Mouse (Mus musculus) kidney, postnatal 0 days (tissue): ENCODE measurements around the gene H2afv. TPM values are rescaled to one million over a fixed set of nuclear protein-coding genes. Genes with fewer than 3 reads are reported as not detected.
"Not testable (repeated sequence)": the region's sequence is repeated elsewhere in the genome, so short reads cannot be mapped to it uniquely, and the experiment has no call there.

Source experiments
- ATAC-seq: fragments of 200-750 bp; cut with Nextera tagmentation; replicated peaks from 2 replicates; pipeline ENCODE4 v1.8.0; 2017; ENCODE audit warnings: low read depth, moderate number of reproducible peaks, moderate TSS enrichment, moderate library complexity; ENCODE audit not compliant: low FRiP score
- DNase-seq: peaks from one replicate; pipeline ENCODE4 v3.0.0-alpha.2; 2016; ENCODE audit warnings: low spot score
- H3K27ac ChIP-seq: fragments of 300-500 bp; sonication (generic); 2 replicates; pipeline ENCODE4 v1.5.1; 2014; ENCODE audit warnings: mild to moderate bottlenecking
- H3K27me3 ChIP-seq: fragments of 300-500 bp; sonication (generic); 2 replicates; pipeline ENCODE4 v1.6.1; 2014; ENCODE audit warnings: low read length, mixed read lengths; ENCODE audit not compliant: insufficient read depth
- H3K36me3 ChIP-seq: fragments of 300-500 bp; sonication (generic); 2 replicates; pipeline ENCODE4 v1.6.1; 2014; ENCODE audit warnings: low read length, mixed read lengths; ENCODE audit not compliant: insufficient read depth
- H3K4me1 ChIP-seq: fragments of 300-500 bp; sonication (generic); replicated peaks from 2 replicates; pipeline ENCODE4 v1.6.1; 2014; ENCODE audit warnings: antibody characterized with exemption, low read length, mixed read lengths; ENCODE audit not compliant: insufficient read depth
- H3K4me2 ChIP-seq: fragments of 300-500 bp; sonication (generic); 2 replicates; pipeline ENCODE4 v1.6.1; 2014; ENCODE audit warnings: mild to moderate bottlenecking, low read length, moderate library complexity, mixed read lengths
- H3K4me3 ChIP-seq: fragments of 300-500 bp; sonication (generic); replicated peaks from 2 replicates; pipeline ENCODE4 v1.5.1; 2014; ENCODE audit warnings: low read depth, low read length
- H3K9ac ChIP-seq: fragments of 300-500 bp; sonication (generic); 2 replicates; pipeline ENCODE4 v1.6.1; 2014; ENCODE audit warnings: low read depth, low read length
- H3K9me3 ChIP-seq: fragments of 300-500 bp; sonication (generic); replicated peaks from 2 replicates; pipeline ENCODE4 v1.6.1; 2016; ENCODE audit warnings: low read length, inconsistent platforms, mixed read lengths
- CTCF ChIP-seq: IDR thresholded peaks from 2 replicates; pipeline ENCODE4 v1.5.1; 2016; ENCODE audit warnings: antibody characterized with exemption, low read depth, mild to moderate bottlenecking, moderate library complexity
- WGBS: fragments of 180-500 bp; shearing (Covaris S2); extraction: QIAGEN DNeasy Blood & Tissue Kit; methylation state at CpG from one replicate; pipeline ENCODE4 v1.1.7; 2014; 5-methylcytosine and 5-hydroxymethylcytosine counted together
- polyA plus RNA-seq: library from polyadenylated mRNA; unstranded; fragments of >200 nt; fragmentation: Nextera tagmentation; extraction: Ambion mirVana; gene quantifications from 2 replicates; pipeline ENCODE4 v1.2.1, GENCODE M21; 2015

H2afv gene
- polyA plus RNA-seq, 1 experiment from 2014 or later, result 458 TPM

DNA sequence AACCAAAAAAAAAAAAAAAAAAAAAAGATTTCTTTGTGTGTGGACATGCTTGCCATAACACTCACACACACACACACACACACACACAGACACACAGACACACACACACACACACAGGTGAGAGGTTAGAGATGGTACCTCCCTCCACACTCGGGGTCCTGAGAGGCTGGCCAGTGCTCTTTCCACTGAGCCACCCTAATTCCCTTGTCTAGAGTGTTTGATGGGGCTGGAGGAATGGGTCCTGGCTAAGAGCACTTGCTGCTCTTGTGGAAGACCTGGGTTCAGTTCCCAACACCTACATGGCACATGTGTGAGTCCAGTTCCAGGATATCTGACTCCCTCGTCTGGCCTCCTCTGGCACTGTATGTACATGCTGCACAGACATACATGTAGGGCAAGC lies 6.6 kb downstream of the H2afv start:
- no peaks in the 10 kb centered on the region for H3K9me3 ChIP-seq
- no peak overlapping the region for H3K27ac ChIP-seq
- ATAC-seq, result no peak
- no peak for DNase-seq
- H3K27me3 ChIP-seq, result no peaks in the 10 kb centered on the region
- no peak overlapping the region for H3K4me2 ChIP-seq
- no peak overlapping the region for H3K9ac ChIP-seq
- no peaks in the 10 kb centered on the region for H3K4me1 ChIP-seq
- H3K4me3 ChIP-seq, result no peak overlapping the region
- TF ChIP-seq CTCF, result no peak
- 98% methylated on average over 2 of the region's 2 CpGs for WGBS
- H3K36me3 ChIP-seq, result peaks cover 21% of the 10 kb centered on the region

DNA sequence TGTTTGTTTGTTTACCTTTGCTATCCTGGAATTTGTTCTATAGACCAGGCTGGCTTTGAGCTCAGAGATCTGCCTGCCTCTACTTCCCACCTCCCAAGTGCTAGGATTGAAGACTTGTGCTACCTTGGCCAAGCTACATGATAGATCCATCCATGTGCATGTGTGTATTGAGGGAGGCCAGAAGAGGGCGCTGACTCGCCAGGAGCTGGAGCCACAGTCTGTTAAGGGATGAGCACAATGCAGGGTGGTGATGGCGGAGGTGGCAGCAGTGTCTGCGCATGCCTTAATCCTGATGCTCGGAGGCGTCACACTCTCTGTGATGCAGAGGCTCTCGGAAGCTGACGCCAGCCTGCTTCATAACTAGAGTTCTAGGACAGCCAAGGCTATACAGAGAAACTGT lies 7.8 kb downstream of the H2afv start:
- no peaks in the 10 kb centered on the region for H3K9me3 ChIP-seq
- peak; percentile 53 for DNase-seq
- TF ChIP-seq CTCF, result peak; percentile 74
- H3K36me3 ChIP-seq, result peaks cover 25% of the 10 kb centered on the region
- H3K4me1 ChIP-seq, result no peaks in the 10 kb centered on the region
- H3K9ac ChIP-seq, result no peak overlapping the region
- no peak overlapping the region for H3K4me3 ChIP-seq
- no peaks in the 10 kb centered on the region for H3K27me3 ChIP-seq
- 78% methylated on average over 8 of the region's 8 CpGs for WGBS
- ATAC-seq, result 0 out of 2 replicates have a peak, but pooled peaks have one; percentile 40
- no peak overlapping the region for H3K4me2 ChIP-seq
- no peak overlapping the region for H3K27ac ChIP-seq

DNA sequence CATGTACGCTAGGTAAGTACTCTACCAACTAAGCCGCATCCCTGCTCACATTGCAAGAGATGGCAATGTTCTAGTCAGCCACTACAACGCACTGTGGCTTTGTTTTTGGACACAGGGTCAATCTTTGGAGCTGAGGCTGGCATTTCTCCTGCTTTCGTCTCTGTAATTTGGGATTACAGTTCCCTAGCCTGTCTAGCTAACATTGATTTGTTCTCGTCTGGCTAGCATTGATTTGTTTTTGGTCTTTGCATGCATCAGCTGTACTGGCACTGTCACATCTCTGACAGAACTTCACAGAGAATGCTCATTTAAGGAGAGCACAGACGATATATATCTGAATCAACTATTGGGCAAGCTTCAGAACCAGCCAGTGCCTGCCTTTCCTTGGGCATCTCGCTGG lies 14.1 kb downstream of the H2afv start:
- Histone ChIP-seq H3K27me3 (no peaks in the 10 kb centered on the region), H3K4me2 (no peak overlapping the region), H3K4me3 (no peak overlapping the region), H3K9me3 (no peaks in the 10 kb centered on the region), H3K4me1 (no peaks in the 10 kb centered on the region), H3K36me3 (peaks cover 50% of the 10 kb centered on the region), H3K9ac (no peak overlapping the region), H3K27ac (no peak overlapping the region)
- no peak for DNase-seq
- 91% methylated on average over 7 of the region's 7 CpGs for WGBS
- no peak for TF ChIP-seq CTCF
- ATAC-seq, result no peak

DNA sequence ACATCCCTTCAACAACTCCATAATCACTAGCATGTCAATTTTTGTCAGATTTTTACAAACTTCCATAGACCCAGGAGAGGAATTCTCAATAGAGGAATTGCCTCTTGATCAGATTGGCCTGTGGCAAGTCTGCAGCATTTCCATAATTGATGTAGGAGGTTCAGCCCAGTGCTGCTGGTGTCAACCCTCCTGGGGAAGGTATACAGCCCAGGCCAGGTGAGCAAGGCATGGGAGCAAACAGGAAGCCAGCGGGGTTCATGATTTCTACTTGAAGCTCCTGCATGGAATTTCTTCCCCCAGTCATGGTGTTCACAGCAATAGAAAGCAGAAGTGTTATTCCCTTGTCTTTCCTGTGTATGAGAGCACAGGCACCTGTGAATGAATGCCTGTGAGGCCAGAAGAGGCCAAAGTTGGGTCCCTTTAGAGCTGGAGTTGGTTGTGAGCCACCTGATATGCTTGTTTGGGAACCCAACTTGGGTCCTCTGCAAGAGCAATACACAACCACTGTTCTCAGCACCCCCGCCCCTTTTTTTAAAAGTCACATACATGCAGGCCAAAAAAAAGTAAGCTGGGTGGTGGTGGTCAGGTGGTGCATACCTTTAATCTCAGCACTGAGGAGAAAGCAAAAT lies 23.4 kb downstream of the H2afv start:
- no peak for ATAC-seq
- no peak for TF ChIP-seq CTCF
- Histone ChIP-seq H3K4me2 (no peak overlapping the region), H3K9ac (no peak overlapping the region), H3K4me1 (peaks cover 11% of the 10 kb centered on the region), H3K27me3 (no peaks in the 10 kb centered on the region), H3K27ac (peak overlapping the region; percentile 50; the same call in 1 of the 2 replicates), H3K4me3 (no peak overlapping the region), H3K36me3 (peaks cover 48% of the 10 kb centered on the region), H3K9me3 (no peaks in the 10 kb centered on the region)
- 80% methylated on average over 2 of the region's 2 CpGs for WGBS
- no peak for DNase-seq

DNA sequence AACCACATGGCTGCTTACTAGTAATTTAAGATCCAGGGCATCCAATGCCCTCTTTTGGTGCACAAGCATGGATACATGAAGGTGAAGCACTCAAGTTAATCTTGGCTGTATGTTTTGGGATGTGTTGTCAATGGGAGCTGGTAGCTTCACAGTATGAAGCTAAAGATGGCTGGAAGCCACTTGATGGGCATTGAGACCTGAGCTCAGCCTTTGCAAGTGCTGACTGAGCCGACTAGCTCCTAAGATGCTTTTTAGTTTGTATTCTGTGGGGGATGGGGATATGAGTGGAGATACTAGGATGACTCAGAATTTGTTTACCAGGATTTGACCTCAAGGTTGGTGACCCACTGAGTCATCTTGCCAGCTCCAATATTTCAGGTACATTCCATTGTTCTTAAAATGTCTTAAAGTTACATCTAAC lies 23.9 kb downstream of the H2afv start:
- Histone ChIP-seq H3K36me3 (peaks cover 45% of the 10 kb centered on the region), H3K4me3 (no peak overlapping the region), H3K27ac (no peak overlapping the region), H3K4me2 (no peak overlapping the region), H3K9me3 (no peaks in the 10 kb centered on the region), H3K27me3 (no peaks in the 10 kb centered on the region), H3K9ac (no peak overlapping the region), H3K4me1 (peaks cover 11% of the 10 kb centered on the region)
- no peak for TF ChIP-seq CTCF
- WGBS, result 22% methylated on average over 1 of the region's 1 CpGs
- DNase-seq, result no peak
- ATAC-seq, result no peak

DNA sequence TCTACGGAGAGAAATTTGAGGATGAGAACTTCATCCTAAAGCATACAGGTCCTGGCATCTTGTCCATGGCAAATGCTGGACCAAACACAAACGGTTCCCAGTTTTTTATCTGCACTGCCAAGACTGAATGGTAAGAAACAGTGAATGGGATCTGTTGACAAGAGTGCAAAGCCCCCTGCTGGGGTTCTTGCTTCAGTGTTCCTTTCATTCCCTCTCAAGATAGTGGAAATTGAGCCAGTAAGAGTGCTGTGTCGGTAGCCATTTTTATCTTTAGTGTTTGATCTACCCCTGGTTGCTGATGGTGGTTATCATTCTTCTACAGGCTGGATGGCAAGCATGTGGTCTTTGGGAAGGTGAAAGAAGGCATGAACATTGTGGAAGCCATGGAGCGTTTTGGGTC lies 25.1 kb downstream of the H2afv start:
- not testable (repeated sequence) for DNase-seq, H3K27me3 ChIP-seq, H3K4me3 ChIP-seq, ATAC-seq, H3K27ac ChIP-seq, H3K9me3 ChIP-seq, H3K4me2 ChIP-seq, H3K9ac ChIP-seq
- peaks cover 11% of the 10 kb centered on the region for H3K4me1 ChIP-seq
- 66% methylated on average over 4 of the region's 4 CpGs for WGBS
- peaks cover 38% of the 10 kb centered on the region for H3K36me3 ChIP-seq

DNA sequence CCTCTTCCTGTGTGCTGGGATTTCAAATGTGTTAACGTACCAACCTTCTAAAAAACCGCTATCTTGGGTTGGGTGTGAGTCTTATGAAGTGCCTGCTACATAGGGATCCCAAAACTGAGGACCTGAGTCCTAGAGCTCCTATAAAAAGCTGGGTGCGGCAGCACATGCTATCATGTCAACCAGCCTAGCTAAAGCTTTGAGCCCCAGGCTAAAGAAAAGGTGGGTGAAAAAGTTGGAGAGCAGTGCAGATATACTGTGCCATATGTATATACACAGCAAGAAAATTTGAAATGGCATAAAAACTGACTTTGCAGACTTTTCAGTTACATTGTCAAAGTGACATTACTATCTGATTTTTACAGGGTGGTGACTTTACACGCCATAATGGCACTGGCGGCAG lies 25.5 kb downstream of the H2afv start:
- Histone ChIP-seq H3K4me3 (no peak overlapping the region), H3K4me2 (0 out of 2 replicates have a peak overlapping the region, but pooled peaks have one; percentile 13), H3K9me3 (no peaks in the 10 kb centered on the region), H3K36me3 (peaks cover 38% of the 10 kb centered on the region), H3K4me1 (peaks cover 11% of the 10 kb centered on the region), H3K9ac (no peak overlapping the region), H3K27ac (no peak overlapping the region), H3K27me3 (no peaks in the 10 kb centered on the region)
- ATAC-seq (no peak), DNase-seq (no peak)
- TF ChIP-seq CTCF, result no peak
- WGBS, result 80% methylated on average over 5 of the region's 5 CpGs
